Mouse (Mus musculus) ES-E14 (cell line): Measurements from ENCODE around the gene 1700034J05Rik. TPM values are rescaled to one million over a fixed set of nuclear protein-coding genes. Genes with fewer than 3 reads are reported as not detected.

Source experiments
- DNase-seq: peaks from one replicate; pipeline ENCODE4 v3.0.0-alpha.2; 2013; ENCODE audit warnings: low read depth, low spot score
- H3K27ac ChIP-seq: 2 replicates; pipeline ENCODE4 v1.5.1; 2012; ENCODE audit warnings: low read depth, mild to moderate bottlenecking, low read length, moderate library complexity, mixed read lengths; ENCODE audit not compliant: poor library complexity, insufficient read depth, severe bottlenecking
- H3K36me3 ChIP-seq: 2 replicates; pipeline ENCODE4 v1.6.1; 2012; ENCODE audit warnings: mild to moderate bottlenecking, low read length, moderate library complexity, mixed read lengths; ENCODE audit not compliant: control insufficient read depth, poor library complexity, insufficient read depth, severe bottlenecking
- H3K4me1 ChIP-seq, 2 experiments: fragments of 150-350 bp in 1 of 2; sonication (generic) in 1 of 2; 2 replicates each; pipeline ENCODE4 v1.6.1; 2012; ENCODE audit warnings: low read length in 2 of 2, mild to moderate bottlenecking in 1 of 2, mixed read lengths in 1 of 2; ENCODE audit not compliant: control insufficient read depth in 2 of 2, insufficient read depth in 2 of 2, poor library complexity in 1 of 2
- H3K4me3 ChIP-seq, 2 experiments: fragments of 150-350 bp in 1 of 2; sonication (generic) in 1 of 2; 2 replicates each; pipeline ENCODE4 v1.5.1; 2012; ENCODE audit warnings: low read length in 2 of 2, low read depth in 1 of 2, mild to moderate bottlenecking in 1 of 2, mixed read lengths in 1 of 2; ENCODE audit not compliant: insufficient read depth in 1 of 2, poor library complexity in 1 of 2, severe bottlenecking in 1 of 2
- H3K9ac ChIP-seq: 2 replicates; pipeline ENCODE4 v1.6.1; 2012; ENCODE audit warnings: low read depth, mild to moderate bottlenecking, low read length, mixed read lengths; ENCODE audit not compliant: poor library complexity, insufficient read depth, severe bottlenecking
- H3K9me3 ChIP-seq: fragments of 150-350 bp; sonication (generic); 2 replicates; pipeline ENCODE4 v1.6.1; 2012; ENCODE audit warnings: low read depth, mild to moderate bottlenecking, low read length; ENCODE audit not compliant: control insufficient read depth, insufficient read depth
- CHD2 ChIP-seq: IDR thresholded peaks from 2 replicates; pipeline ENCODE4 v1.6.1; 2014; ENCODE audit warnings: mild to moderate bottlenecking, low read depth, low read length, inconsistent platforms
- HCFC1 ChIP-seq: IDR thresholded peaks from 2 replicates; pipeline ENCODE4 v1.6.1; 2012; ENCODE audit warnings: low read length, inconsistent platforms, borderline replicate concordance; ENCODE audit not compliant: insufficient read depth
- MAFK ChIP-seq: IDR thresholded peaks from 2 replicates; pipeline ENCODE4 v1.6.1; 2014; ENCODE audit warnings: mild to moderate bottlenecking, low read depth, low read length, inconsistent platforms; ENCODE audit not compliant: insufficient read depth
- ZC3H11A ChIP-seq: IDR thresholded peaks from 2 replicates; pipeline ENCODE4 v1.6.1; 2012; ENCODE audit warnings: low read depth, mild to moderate bottlenecking, inconsistent platforms, low read length, borderline replicate concordance
- ZNF384 ChIP-seq: IDR thresholded peaks from 2 replicates; pipeline ENCODE4 v1.6.1; 2012; ENCODE audit warnings: low read depth, low read length, inconsistent platforms
- in situ Hi-C, 2 experiments: fragments of 600-800 bp; cut with MboI; formaldehyde crosslinking; loops; one replicate each; pipeline ENCODE4 v1.15.1; 2025; ENCODE audit warnings: low sequenced_read_pairs in 2 of 2, inconsistent platforms in 1 of 2; ENCODE audit not compliant: unreplicated experiment in 2 of 2
- total RNA-seq: library from RNA; depleted of rRNA; stranded (reverse); fragments of 300-350 nt; gene quantifications from 2 replicates; pipeline ENCODE4 v1.2.3, GENCODE M21; 2012

The 1700034J05Rik gene
- total RNA-seq, 1 experiment = 0.22 TPM

GRCm38 (mm10) chr6:146979953-146980352 lies 25.7 kb upstream of the 1700034J05Rik start:
- Histone ChIP-seq H3K4me1 (no peaks in the 10 kb centered on the region), H3K36me3 (no peaks in the 10 kb centered on the region; the same call in 1 of the 2 replicates), H3K9ac (no peak overlapping the region), H3K27ac (no peak overlapping the region), H3K4me3 (no peak overlapping the region), H3K9me3 (no peaks in the 10 kb centered on the region)
- no peak for DNase-seq
- TF ChIP-seq CHD2 (no peak), ZNF384 (no peak), HCFC1 (no peak), MAFK (no peak), ZC3H11A (no peak)
- in situ Hi-C loops = no loop called here

- Histone ChIP-seq H3K4me1 (no peaks in the 10 kb centered on the region), H3K9ac (no peak overlapping the region), H3K27ac (no peak overlapping the region), H3K36me3 (no peaks in the 10 kb centered on the region; the same call in 1 of the 2 replicates), H3K9me3 (no peaks in the 10 kb centered on the region), H3K4me3 (no peak overlapping the region)
- DNase-seq = no peak
- in situ Hi-C loops = no loop called here
- no peak for TF ChIP-seq HCFC1
- no peak for TF ChIP-seq ZC3H11A
- TF ChIP-seq CHD2 = no peak
- no peak for TF ChIP-seq ZNF384
- no peak for TF ChIP-seq MAFK
These were observed 25.0 kb upstream of the 1700034J05Rik start for GRCm38 (mm10) chr6:146979115-146979744.

GRCm38 (mm10) chr6:146978691-146979114 lies 24.5 kb upstream of the 1700034J05Rik start:
- Histone ChIP-seq H3K36me3 (no peaks in the 10 kb centered on the region; the same call in 1 of the 2 replicates), H3K27ac (no peak overlapping the region), H3K9ac (no peak overlapping the region), H3K9me3 (no peaks in the 10 kb centered on the region), H3K4me1 (no peaks in the 10 kb centered on the region), H3K4me3 (no peak overlapping the region)
- no peak for DNase-seq
- TF ChIP-seq ZNF384 (no peak), HCFC1 (no peak), ZC3H11A (no peak), MAFK (no peak), CHD2 (no peak)
- in situ Hi-C loops = no loop called here

GRCm38 (mm10) chr6:146976446-146976845 lies 22.2 kb upstream of the 1700034J05Rik start:
- Histone ChIP-seq H3K4me1 (no peaks in the 10 kb centered on the region), H3K36me3 (no peaks in the 10 kb centered on the region; the same call in 1 of the 2 replicates), H3K27ac (no peak overlapping the region), H3K9me3 (no peaks in the 10 kb centered on the region), H3K9ac (no peak overlapping the region), H3K4me3 (no peak overlapping the region)
- DNase-seq = no peak
- in situ Hi-C loops = no loop called here
- TF ChIP-seq HCFC1 (no peak), ZNF384 (no peak), MAFK (no peak), CHD2 (no peak), ZC3H11A (no peak)

- no peak overlapping the region for H3K9ac ChIP-seq
- no peak for TF ChIP-seq HCFC1
- peak; percentile 79 for TF ChIP-seq ZNF384
- no peaks in the 10 kb centered on the region; the same call in 1 of the 2 replicates for H3K36me3 ChIP-seq
- DNase-seq = no peak
- H3K4me1 ChIP-seq = no peaks in the 10 kb centered on the region
- H3K27ac ChIP-seq = no peak overlapping the region
- H3K9me3 ChIP-seq = no peaks in the 10 kb centered on the region
- no peak overlapping the region for H3K4me3 ChIP-seq
- in situ Hi-C loops = no loop called here
These were observed 19.6 kb upstream of the 1700034J05Rik start for GRCm38 (mm10) chr6:146973830-146974229.
